Mouse (Mus musculus) midbrain, embryonic 16.5 days (tissue): ENCODE results near the gene Sco1. TPM values are rescaled to one million over a fixed set of nuclear protein-coding genes. Genes with fewer than 3 reads are reported as not detected.
A peak's percentile ranks its signal among the peaks of the same experiment; 100 is the strongest.

Experiments used
- ATAC-seq: fragments of 200-750 bp; cut with Nextera tagmentation; 2 replicates; pipeline ENCODE4 v1.8.0; 2017; ENCODE audit warnings: moderate TSS enrichment
- H3K27ac ChIP-seq: fragments of 300-500 bp; sonication (generic); 2 replicates; pipeline ENCODE4 v1.5.1; 2014; ENCODE audit warnings: mild to moderate bottlenecking, low read length, mixed read lengths
- H3K27me3 ChIP-seq: fragments of 300-500 bp; sonication (generic); 2 replicates; pipeline ENCODE4 v1.6.1; 2014; ENCODE audit warnings: low read depth, low read length, mixed read lengths; ENCODE audit not compliant: control insufficient read depth, insufficient read depth
- H3K36me3 ChIP-seq: fragments of 300-500 bp; sonication (generic); 2 replicates; pipeline ENCODE4 v1.6.1; 2014; ENCODE audit warnings: mild to moderate bottlenecking, low read length, moderate library complexity, mixed read lengths; ENCODE audit not compliant: control insufficient read depth, insufficient read depth
- H3K4me1 ChIP-seq: fragments of 300-500 bp; sonication (generic); 2 replicates; pipeline ENCODE4 v1.6.1; 2014; ENCODE audit warnings: mild to moderate bottlenecking, low read length, mixed read lengths; ENCODE audit not compliant: control insufficient read depth, insufficient read depth
- H3K4me2 ChIP-seq: fragments of 300-500 bp; sonication (generic); 2 replicates; pipeline ENCODE4 v1.6.1; 2014; ENCODE audit warnings: mild to moderate bottlenecking, low read length, mixed read lengths
- H3K4me3 ChIP-seq: fragments of 300-500 bp; sonication (generic); 2 replicates; pipeline ENCODE4 v1.5.1; 2014; ENCODE audit warnings: low read depth, mild to moderate bottlenecking, low read length, moderate library complexity, mixed read lengths
- H3K9ac ChIP-seq: fragments of 300-500 bp; sonication (generic); 2 replicates; pipeline ENCODE4 v1.6.1; 2014; ENCODE audit warnings: low read depth, low read length, mixed read lengths
- H3K9me3 ChIP-seq: fragments of 300-500 bp; sonication (generic); replicated peaks from 2 replicates; pipeline ENCODE4 v1.6.1; 2014; ENCODE audit warnings: mild to moderate bottlenecking, low read length, mixed read lengths; ENCODE audit not compliant: control insufficient read depth, poor library complexity, severe bottlenecking
- WGBS: fragments of 180-500 bp; shearing (Covaris S2); extraction: QIAGEN DNeasy Blood & Tissue Kit; methylation state at CpG from one replicate; pipeline ENCODE4 v1.1.7; 2014; 5-methylcytosine and 5-hydroxymethylcytosine counted together
- polyA plus RNA-seq: library from polyadenylated mRNA; unstranded; fragments of >200 nt; fragmentation: Nextera tagmentation; extraction: Ambion mirVana; gene quantifications from 2 replicates; pipeline ENCODE4 v1.2.1, GENCODE M21; 2015

Sco1 gene
- 10.9 and 12.5 TPM in 2 replicates for polyA plus RNA-seq

DNA sequence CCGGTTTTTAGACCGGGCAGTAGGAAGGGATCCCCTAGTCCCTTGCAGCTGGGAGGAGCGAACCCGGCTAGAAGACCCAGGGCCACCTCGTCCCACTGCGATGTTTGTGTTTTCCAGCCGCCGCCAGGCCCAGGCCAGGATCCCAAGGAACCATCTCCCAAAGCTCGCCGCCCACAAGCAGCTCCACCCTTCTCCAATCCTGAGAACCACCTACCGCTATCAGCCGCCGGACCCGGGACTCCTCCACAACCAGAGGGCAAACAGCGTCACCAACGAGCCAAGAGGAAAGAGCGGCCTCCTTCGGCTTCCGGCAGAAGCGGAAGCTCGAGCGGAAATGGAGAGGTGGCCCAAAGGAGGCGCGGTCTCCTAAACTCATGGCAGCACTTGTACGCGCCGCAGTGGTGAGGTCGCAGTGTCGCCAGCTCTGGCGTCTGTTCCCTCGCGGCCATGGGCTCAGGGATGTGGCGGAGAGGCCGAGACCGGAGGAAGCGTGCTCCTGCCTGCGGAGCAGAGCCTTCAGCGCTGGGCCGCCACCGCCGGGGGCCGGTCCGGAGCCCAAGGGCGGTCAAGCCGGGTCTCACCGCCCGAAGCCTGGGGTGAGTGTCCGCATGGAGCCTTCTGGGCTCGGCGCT is at the start of gene Sco1, which contains the start of gene Adprm:
Sco1 (plus strand) TSS at position 350 of the 632 bp plus-strand sequence.
Adprm (minus strand) TSS at position 274 of the 632 bp plus-strand sequence.
- WGBS = under 1% methylated on average over 50 of the region's 50 CpGs
- peaks cover 3% of the 10 kb centered on the region; the same call in 1 of the 2 replicates for H3K36me3 ChIP-seq
- H3K4me2 ChIP-seq = peak within 1 kb of the TSS; percentile 89
- ATAC-seq = peak; percentile 96
- peaks cover 20% of the 10 kb centered on the region for H3K4me1 ChIP-seq
- H3K9ac ChIP-seq = peak within 1 kb of the TSS; percentile 89
- no peaks in the 10 kb centered on the region for H3K9me3 ChIP-seq
- H3K27me3 ChIP-seq = no peaks in the 10 kb centered on the region
- H3K27ac ChIP-seq = peak within 1 kb of the TSS; percentile 77
- H3K4me3 ChIP-seq = peak within 1 kb of the TSS; percentile 97

DNA sequence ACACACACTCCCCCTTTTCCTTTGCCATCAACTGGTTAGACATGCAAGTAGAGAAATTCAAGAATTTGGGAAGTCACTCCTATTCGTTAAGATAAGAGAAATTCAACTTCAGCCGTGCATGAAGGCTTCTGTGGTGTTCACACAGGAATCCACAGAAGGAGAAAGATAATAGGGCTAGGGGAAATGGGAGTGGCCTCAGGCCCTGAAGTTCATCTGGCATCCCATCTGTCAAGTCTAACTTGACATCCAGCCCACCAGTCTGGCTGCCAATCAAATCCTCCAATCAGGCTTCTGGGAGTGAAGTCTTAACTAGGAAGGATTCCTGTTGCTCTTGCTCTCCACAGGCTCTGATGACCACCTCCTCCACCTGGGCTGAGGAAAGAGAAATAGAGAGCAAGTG is 49.6 kb upstream of the Sco1 start:
- Histone ChIP-seq H3K4me1 (peaks cover 12% of the 10 kb centered on the region), H3K27me3 (no peaks in the 10 kb centered on the region), H3K4me3 (no peak overlapping the region), H3K36me3 (no peaks in the 10 kb centered on the region), H3K9me3 (no peaks in the 10 kb centered on the region), H3K9ac (no peak overlapping the region), H3K4me2 (no peak overlapping the region), H3K27ac (no peak overlapping the region)
- 57% methylated on average over 2 of the region's 2 CpGs for WGBS
- ATAC-seq = no peak

DNA sequence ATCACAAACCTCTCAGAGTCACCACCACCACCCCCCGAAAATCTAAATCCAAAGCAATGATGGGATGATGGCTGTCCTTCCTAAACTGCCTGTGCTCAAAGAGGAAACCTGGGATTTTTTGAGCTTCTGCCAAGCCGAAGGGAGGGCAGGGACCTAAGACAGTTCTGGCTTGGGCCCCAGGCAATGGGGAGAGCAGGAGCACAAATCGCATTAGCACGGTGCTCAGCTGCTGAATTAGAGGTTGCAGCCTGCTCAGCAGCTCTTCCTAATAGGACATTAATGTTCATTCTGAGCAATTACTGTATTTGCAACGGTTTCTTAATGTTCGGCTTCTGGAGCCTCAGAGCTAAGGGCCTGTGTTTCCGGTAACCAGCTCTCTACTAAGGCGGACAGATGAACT is 44.5 kb upstream of the Sco1 start:
- no peak overlapping the region for H3K9ac ChIP-seq
- no peak overlapping the region for H3K4me3 ChIP-seq
- no peaks in the 10 kb centered on the region for H3K36me3 ChIP-seq
- ATAC-seq = peak; percentile 67
- H3K4me1 ChIP-seq = peaks cover 14% of the 10 kb centered on the region
- 60% methylated on average over 8 of the region's 8 CpGs for WGBS
- no peak overlapping the region for H3K27ac ChIP-seq
- no peaks in the 10 kb centered on the region for H3K27me3 ChIP-seq
- H3K9me3 ChIP-seq = no peaks in the 10 kb centered on the region
- H3K4me2 ChIP-seq = no peak overlapping the region

DNA sequence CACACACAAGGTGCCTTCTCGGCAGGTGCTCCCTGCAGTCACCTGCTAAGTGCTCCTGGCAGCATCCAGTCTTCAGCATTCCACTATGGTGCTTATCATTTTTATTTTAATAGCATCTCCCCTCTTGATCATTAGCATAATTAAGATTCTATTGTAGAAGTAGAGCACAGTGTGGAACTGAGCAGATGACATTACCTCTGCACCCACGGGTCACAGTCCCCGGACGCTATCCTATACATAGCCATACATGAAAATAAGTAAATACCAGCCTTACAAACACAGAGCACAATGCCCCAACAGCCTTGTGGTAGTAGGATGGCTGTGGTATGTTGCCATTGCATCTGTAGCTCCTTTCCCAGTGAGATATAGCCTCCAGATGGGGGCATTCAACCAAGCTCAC is 43.9 kb upstream of the Sco1 start:
- no peaks in the 10 kb centered on the region for H3K9me3 ChIP-seq
- no peak overlapping the region for H3K9ac ChIP-seq
- no peak overlapping the region for H3K4me2 ChIP-seq
- H3K27me3 ChIP-seq = no peaks in the 10 kb centered on the region
- peaks cover 14% of the 10 kb centered on the region for H3K4me1 ChIP-seq
- no peak overlapping the region for H3K27ac ChIP-seq
- H3K36me3 ChIP-seq = no peaks in the 10 kb centered on the region
- 85% methylated on average over 4 of the region's 4 CpGs for WGBS
- ATAC-seq = no peak
- no peak overlapping the region for H3K4me3 ChIP-seq

DNA sequence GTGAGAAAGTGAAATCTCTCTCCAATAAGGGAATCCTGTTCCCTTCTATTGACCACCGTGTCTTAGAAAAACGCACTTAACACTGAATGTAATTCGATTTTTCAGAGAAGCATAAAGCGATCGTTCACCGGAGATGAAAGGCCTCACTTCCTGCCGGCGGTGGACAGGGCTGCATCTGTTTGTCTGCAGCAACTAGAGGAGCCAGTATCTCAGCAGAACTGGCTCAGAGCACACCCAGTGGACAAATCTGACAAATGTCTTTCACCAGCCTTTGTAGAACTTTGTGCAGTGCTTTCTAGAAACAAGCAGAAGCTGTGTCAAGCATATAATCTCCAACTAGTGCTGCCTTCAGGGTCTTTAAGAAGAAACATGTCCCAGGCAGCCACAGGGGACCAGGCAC is 42.0 kb upstream of the Sco1 start:
- Histone ChIP-seq H3K27me3 (no peaks in the 10 kb centered on the region), H3K27ac (peak overlapping the region; percentile 56), H3K4me3 (no peak overlapping the region), H3K9ac (no peak overlapping the region), H3K36me3 (no peaks in the 10 kb centered on the region), H3K4me1 (peaks cover 14% of the 10 kb centered on the region), H3K4me2 (peak overlapping the region; percentile 36), H3K9me3 (no peaks in the 10 kb centered on the region)
- WGBS = 6% methylated on average over 8 of the region's 8 CpGs
- ATAC-seq = peak; percentile 77; the same call in 1 of the 2 replicates

DNA sequence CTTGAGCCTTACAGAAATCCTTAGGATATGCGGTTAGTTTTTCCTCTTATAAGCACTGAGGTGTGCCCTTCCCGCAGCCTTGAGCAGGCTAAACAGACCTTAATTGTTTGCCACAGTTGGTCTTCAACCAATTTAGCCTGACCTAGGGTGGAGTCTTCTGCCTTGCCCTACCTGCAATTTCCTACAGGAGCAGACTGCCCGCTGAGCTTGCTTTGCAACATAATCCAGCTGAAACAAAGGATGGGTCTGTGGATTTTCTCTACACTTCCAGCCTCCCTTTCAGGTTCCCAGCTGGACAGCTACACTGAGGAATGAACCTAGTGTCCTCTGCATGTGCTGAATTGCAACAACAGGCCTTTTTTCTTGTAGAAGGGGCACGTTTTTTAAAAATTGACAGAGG is 40.8 kb upstream of the Sco1 start:
- Histone ChIP-seq H3K27ac (no peak overlapping the region), H3K4me1 (peaks cover 14% of the 10 kb centered on the region), H3K4me3 (no peak overlapping the region), H3K27me3 (no peaks in the 10 kb centered on the region), H3K9me3 (no peaks in the 10 kb centered on the region), H3K9ac (no peak overlapping the region), H3K36me3 (no peaks in the 10 kb centered on the region), H3K4me2 (no peak overlapping the region)
- ATAC-seq = no peak
- 22% methylated on average over 4 of the region's 4 CpGs for WGBS

DNA sequence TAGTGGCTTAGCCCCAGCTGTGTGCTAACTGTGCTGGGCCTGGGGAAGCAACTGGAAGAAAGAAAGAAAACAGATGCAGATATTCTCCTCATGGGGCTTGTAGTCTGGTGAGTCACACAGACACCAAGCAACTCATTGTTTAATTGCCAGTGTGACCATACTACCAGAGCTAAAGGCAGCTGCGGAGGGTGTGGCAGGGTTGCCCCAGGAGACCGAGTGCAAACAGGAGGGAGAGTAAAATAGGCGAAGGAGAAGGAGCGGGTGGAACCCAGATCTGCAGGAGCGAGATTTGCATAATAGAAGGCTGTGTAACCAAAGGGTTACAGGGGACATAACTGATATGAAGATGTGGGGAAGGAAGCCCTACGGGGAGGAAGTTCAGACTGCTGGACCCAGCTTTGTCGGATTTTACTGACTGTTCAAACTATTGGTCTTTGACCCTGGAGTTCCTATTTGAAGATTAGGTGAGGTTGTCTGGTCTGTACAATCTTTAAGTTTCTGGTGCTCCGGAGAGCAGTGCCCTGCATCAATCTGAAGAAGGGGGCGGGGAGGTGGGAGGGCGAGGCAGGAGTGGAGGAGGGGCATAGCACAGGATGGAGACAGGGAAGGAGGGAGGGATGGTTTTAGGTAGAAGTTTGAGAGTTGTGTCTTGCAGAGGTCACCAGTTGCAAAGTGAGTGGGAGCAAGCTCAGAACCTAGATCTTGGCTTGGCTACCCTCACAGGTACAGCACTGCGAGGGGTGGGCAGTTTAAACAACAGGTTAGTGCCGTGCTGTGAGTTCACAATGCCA is 34.5 kb upstream of the Sco1 start:
- H3K4me2 ChIP-seq = no peak overlapping the region
- no peak overlapping the region for H3K4me3 ChIP-seq
- H3K27me3 ChIP-seq = no peaks in the 10 kb centered on the region; the same call in 1 of the 2 replicates
- no peaks in the 10 kb centered on the region for H3K9me3 ChIP-seq
- H3K27ac ChIP-seq = no peak overlapping the region
- 6% methylated on average over 12 of the region's 12 CpGs for WGBS
- ATAC-seq = no peak
- peaks cover 2% of the 10 kb centered on the region; the same call in 1 of the 2 replicates for H3K4me1 ChIP-seq
- no peak overlapping the region for H3K9ac ChIP-seq
- no peaks in the 10 kb centered on the region for H3K36me3 ChIP-seq

DNA sequence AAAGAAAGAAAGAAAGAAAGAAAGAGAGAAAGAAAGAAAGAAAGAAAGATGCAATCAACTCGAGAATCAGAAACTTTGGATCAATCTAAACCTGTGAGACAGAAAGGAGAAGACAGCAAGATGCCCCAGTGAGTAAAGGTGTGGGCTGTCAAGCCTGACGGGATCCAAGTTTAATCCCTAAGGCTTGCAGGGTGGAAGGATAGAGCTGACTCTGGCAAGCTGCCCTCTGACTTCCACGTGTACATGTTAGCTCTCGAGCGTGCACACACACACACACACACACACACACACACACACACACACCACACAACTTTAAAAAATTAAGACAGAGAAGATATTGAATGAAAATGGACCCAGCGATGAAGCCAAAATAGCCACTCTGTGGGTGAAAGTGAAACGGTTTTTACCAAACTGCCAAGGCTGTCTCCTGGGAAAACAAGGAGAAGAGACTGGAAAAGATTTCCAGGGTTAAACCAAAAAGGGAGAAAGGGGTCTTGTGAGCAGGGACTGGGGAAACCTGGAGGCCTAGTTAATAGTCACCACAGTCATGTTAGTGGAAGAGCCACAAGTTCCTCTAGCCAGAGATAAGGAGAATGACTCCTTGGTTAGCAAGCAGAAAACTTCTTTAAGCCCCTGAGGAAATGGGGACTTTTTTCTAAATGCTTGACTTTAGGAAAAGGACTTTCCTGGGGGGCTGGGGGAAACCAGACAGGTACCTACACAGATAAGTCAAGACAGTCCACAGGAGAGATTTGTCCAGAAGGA is 32.6 kb upstream of the Sco1 start:
- Histone ChIP-seq H3K27me3 (no peaks in the 10 kb centered on the region; the same call in 1 of the 2 replicates), H3K9me3 (no peaks in the 10 kb centered on the region), H3K4me2 (no peak overlapping the region), H3K27ac (no peak overlapping the region), H3K4me1 (peaks cover 11% of the 10 kb centered on the region), H3K9ac (no peak overlapping the region), H3K36me3 (no peaks in the 10 kb centered on the region), H3K4me3 (no peak overlapping the region)
- no peak for ATAC-seq
- 47% methylated on average over 7 of the region's 7 CpGs for WGBS
